Mouse (Mus musculus): ENCODE measurements around the gene Snd1. TPM values are rescaled to one million over a fixed set of nuclear protein-coding genes. Genes with fewer than 3 reads are reported as not detected.

The Snd1 gene
- polyA plus RNA-seq, 1 experiment: 58.9 TPM

DNA sequence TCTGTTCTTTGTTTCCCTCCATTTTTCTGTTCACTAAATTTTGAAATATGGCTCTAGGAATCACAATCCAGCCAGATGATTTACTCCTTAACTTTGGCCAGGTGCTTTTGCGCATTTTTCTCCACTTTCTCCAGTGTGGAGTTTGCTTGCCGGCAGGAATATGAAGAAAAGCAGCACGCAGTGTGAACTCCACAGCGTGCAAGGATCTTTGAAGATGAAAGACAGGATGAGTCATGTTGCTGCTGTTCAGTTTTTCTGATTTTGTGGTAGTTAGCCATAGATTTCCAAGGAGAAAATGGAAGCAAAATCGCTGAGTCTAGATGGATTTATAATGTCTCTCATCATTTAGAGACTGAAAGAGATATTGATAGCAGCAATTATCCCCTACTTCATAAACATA, 165.1 kb downstream of the Snd1 start:
- TF ChIP-seq CTCF (IDR thresholded peaks at IDR 0.05; ENCODE audit: low read depth, low read length) (no peak), POLR2A (IDR thresholded peaks at IDR 0.05; ENCODE audit: borderline replicate concordance, low read depth, low read length) (no peak)
- Histone ChIP-seq H3K27ac (ENCODE audit: insufficient read depth, low read depth, low read length) (no peak overlapping the region), H3K4me3 (ENCODE audit: insufficient read depth, low read length) (no peak overlapping the region), H3K4me1 (ENCODE audit: control insufficient read depth, insufficient read depth, low read length) (peaks cover 9% of the 10 kb centered on the region)

DNA sequence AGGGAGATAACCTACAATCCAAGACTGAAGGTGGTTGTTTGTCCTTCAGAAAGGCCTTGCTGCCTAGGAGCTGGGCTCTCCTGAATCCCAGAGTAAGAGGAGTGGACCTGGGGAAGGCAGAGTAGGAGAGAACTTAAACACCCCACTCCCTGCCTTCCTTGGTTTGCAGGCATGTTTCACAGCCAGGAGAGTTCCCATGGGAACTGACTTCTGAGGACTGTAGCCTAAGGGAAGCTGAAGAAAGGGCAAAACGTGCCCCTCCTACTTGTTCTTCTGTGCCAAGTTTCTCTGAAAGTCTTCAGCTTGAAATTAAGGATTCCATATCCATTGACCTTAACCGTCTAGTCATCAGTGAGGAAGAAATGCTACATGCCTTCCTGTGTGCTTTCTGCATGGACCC, 168.0 kb downstream of the Snd1 start:
- TF ChIP-seq CTCF (IDR thresholded peaks at IDR 0.05; ENCODE audit: low read depth, low read length) (no peak), POLR2A (IDR thresholded peaks at IDR 0.05; ENCODE audit: borderline replicate concordance, low read depth, low read length) (no peak)
- Histone ChIP-seq H3K4me3 (ENCODE audit: insufficient read depth, low read length) (no peak overlapping the region), H3K4me1 (ENCODE audit: control insufficient read depth, insufficient read depth, low read length) (no peaks in the 10 kb centered on the region), H3K27ac (ENCODE audit: insufficient read depth, low read depth, low read length) (no peak overlapping the region)

DNA sequence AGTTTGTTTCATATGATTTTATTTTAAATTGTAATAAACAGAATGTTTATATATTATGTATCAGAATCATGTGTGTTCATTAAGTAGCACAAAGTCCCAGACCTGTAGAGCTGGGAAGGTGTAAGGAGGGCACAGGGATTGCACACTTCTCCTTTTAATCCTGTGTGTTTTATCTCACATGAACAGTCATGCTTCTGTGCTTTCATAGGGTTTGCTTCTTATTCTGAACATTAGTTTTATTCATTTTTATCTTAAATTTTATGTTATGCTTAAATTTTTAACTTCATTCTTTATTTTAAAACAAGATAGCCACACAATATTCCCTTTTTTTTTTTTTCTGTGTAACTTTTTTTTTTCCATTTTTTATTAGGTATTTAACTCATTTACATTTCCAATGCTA, 170.3 kb downstream of the Snd1 start:
- H3K4me3 ChIP-seq (ENCODE audit: insufficient read depth, low read length): no peak overlapping the region
- no peak overlapping the region for H3K27ac ChIP-seq (ENCODE audit: insufficient read depth, low read depth, low read length)
- no peaks in the 10 kb centered on the region for H3K4me1 ChIP-seq (ENCODE audit: control insufficient read depth, insufficient read depth, low read length)
- TF ChIP-seq CTCF (IDR thresholded peaks at IDR 0.05; ENCODE audit: low read depth, low read length) (no peak), POLR2A (IDR thresholded peaks at IDR 0.05; ENCODE audit: borderline replicate concordance, low read depth, low read length) (no peak)

DNA sequence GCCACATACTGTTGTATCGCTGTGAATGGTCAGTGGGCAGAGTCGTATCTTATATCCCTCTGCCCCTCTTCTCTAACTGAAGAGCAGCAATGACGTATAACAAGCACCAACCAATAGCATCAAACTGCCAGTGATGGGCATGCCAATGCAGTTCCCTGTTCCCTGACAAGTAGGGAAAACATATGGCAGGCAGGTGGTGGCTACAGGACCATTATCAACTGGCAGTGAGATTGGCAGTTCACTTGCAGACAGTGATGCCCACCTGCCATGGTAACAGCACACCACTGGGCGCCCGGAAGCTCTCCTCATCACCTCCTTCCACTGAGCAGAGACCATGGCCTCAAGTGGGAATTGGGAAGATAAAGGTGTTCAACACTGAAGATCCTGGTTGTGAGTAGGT, 181.6 kb downstream of the Snd1 start:
- TF ChIP-seq CTCF (IDR thresholded peaks at IDR 0.05; ENCODE audit: low read depth, low read length) (no peak), POLR2A (IDR thresholded peaks at IDR 0.05; ENCODE audit: borderline replicate concordance, low read depth, low read length) (no peak)
- no peaks in the 10 kb centered on the region for H3K4me1 ChIP-seq (ENCODE audit: control insufficient read depth, insufficient read depth, low read length)
- no peak overlapping the region for H3K4me3 ChIP-seq (ENCODE audit: insufficient read depth, low read length)
- H3K27ac ChIP-seq (ENCODE audit: insufficient read depth, low read depth, low read length): no peak overlapping the region

DNA sequence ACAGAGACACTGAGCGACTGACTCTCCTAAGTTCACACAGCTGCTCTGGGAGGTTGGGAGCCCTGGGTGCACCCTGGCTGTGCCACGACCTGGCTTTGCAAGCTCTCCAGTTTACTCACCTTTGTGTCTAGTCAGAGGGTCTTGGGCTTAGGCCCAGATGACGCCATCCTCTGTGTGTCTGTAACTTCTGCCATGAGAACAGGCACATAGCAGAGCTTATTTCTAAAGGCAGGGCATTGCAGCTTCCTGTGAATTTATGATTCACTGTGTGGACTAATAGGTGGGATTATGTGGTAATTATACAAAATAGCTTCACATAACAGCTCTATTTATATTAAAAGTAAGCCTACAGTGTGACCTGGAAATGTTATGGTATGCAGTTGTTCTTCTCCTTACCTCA, 188.1 kb downstream of the Snd1 start:
- Histone ChIP-seq H3K4me3 (ENCODE audit: insufficient read depth, low read length) (no peak overlapping the region), H3K27ac (ENCODE audit: insufficient read depth, low read depth, low read length) (no peak overlapping the region), H3K4me1 (ENCODE audit: control insufficient read depth, insufficient read depth, low read length) (no peaks in the 10 kb centered on the region)
- TF ChIP-seq POLR2A (IDR thresholded peaks at IDR 0.05; ENCODE audit: borderline replicate concordance, low read depth, low read length) (no peak), CTCF (IDR thresholded peaks at IDR 0.05; ENCODE audit: low read depth, low read length) (no peak)

DNA sequence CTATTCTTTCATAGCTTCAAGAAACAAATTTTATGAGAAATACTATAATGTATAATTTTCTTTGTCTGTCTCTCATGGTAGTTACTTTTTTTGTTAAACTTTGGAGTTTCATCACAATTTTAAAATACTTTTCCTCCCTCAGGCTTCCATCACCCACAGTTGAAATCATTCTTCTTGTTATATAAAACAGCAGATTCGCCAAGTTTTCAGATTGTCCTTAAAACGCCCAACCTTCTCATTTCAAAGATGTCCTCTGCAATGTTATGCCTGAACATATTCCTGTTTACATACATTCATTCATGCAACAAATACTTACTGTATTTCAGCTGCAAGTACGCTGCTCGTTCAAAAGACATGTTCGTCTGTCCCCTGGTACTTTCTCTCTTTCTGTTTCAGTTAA, 188.7 kb downstream of the Snd1 start:
- H3K4me1 ChIP-seq (ENCODE audit: control insufficient read depth, insufficient read depth, low read length): no peaks in the 10 kb centered on the region

DNA sequence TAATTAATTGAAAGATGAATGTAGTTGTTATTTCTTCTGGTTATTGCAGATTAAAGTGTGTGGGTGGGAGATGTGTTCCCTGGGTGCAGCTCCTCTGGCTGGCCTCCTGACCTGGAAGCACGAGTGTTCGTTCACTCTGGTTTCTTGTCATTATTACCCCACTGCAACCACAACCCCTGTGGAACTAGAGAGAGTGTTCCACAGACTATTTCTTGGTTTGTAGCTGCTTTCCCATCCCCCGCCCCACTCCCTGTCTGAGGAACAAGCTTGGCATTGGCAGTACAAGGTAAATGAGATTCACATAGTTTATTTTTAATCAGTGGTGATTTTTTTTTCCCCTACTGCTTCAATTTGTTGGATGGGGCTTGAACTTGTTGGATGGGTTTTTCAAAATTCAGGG, 189.8 kb downstream of the Snd1 start:
- Histone ChIP-seq H3K27ac (ENCODE audit: insufficient read depth, low read depth, low read length) (no peak overlapping the region), H3K4me3 (ENCODE audit: insufficient read depth, low read length) (no peak overlapping the region), H3K4me1 (ENCODE audit: control insufficient read depth, insufficient read depth, low read length) (no peaks in the 10 kb centered on the region)
- no peak for TF ChIP-seq CTCF (IDR thresholded peaks at IDR 0.05; ENCODE audit: low read depth, low read length)
- TF ChIP-seq POLR2A (IDR thresholded peaks at IDR 0.05; ENCODE audit: borderline replicate concordance, low read depth, low read length): no peak

More for the DNA sequence above, 188.7 kb downstream of the Snd1 start:
- Histone ChIP-seq H3K27ac (ENCODE audit: insufficient read depth, low read depth, low read length) (no peak overlapping the region), H3K4me3 (ENCODE audit: insufficient read depth, low read length) (no peak overlapping the region)
- TF ChIP-seq CTCF (IDR thresholded peaks at IDR 0.05; ENCODE audit: low read depth, low read length) (no peak), POLR2A (IDR thresholded peaks at IDR 0.05; ENCODE audit: borderline replicate concordance, low read depth, low read length) (no peak)

DNA sequence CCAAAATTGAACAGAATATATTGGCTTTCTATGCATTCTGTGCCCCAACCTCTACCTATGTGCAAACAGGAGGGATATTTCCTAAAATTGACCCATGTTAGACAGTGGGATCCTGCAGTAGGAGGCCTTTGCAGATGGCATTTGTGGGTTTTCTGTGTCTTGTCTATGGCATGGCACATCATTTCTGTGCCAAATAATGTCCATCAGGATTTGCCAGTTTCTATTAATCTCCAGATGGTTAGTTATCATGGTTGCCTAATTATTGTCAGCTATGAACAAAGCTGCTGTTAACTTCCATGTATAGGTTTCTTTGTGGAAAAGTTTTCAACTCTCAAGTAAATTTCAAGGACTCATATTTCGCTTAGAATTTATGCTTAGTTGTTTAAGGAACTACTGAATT, 192.6 kb downstream of the Snd1 start:
- H3K27ac ChIP-seq (ENCODE audit: insufficient read depth, low read depth, low read length): no peak overlapping the region
- no peak overlapping the region for H3K4me3 ChIP-seq (ENCODE audit: insufficient read depth, low read length)
- TF ChIP-seq POLR2A (IDR thresholded peaks at IDR 0.05; ENCODE audit: borderline replicate concordance, low read depth, low read length): no peak
- TF ChIP-seq CTCF (IDR thresholded peaks at IDR 0.05; ENCODE audit: low read depth, low read length): no peak
- H3K4me1 ChIP-seq (ENCODE audit: control insufficient read depth, insufficient read depth, low read length): no peaks in the 10 kb centered on the region

DNA sequence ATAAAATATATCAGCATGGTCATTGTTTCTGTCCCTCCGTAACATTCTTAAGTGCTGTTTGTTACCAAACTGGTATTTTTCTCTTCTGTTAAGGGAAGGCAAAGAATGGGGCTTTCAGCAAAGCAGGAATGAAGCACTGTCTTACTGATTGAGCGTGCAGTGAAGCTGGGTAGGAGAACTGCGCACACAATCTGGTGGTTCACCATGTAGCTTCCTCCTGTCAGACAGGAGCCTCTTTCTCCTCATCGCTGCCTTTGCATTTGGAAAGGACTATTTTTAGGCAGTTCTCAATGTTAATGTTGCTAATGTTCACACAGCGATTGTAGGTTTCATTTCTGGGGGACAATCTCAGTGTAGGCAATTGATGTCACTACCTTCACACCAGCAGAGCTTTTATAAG, 194.3 kb downstream of the Snd1 start:
- TF ChIP-seq CTCF (IDR thresholded peaks at IDR 0.05; ENCODE audit: low read depth, low read length) (no peak), POLR2A (IDR thresholded peaks at IDR 0.05; ENCODE audit: borderline replicate concordance, low read depth, low read length) (no peak)
- Histone ChIP-seq H3K27ac (ENCODE audit: insufficient read depth, low read depth, low read length) (no peak overlapping the region), H3K4me1 (ENCODE audit: control insufficient read depth, insufficient read depth, low read length) (no peaks in the 10 kb centered on the region), H3K4me3 (ENCODE audit: insufficient read depth, low read length) (no peak overlapping the region)

DNA sequence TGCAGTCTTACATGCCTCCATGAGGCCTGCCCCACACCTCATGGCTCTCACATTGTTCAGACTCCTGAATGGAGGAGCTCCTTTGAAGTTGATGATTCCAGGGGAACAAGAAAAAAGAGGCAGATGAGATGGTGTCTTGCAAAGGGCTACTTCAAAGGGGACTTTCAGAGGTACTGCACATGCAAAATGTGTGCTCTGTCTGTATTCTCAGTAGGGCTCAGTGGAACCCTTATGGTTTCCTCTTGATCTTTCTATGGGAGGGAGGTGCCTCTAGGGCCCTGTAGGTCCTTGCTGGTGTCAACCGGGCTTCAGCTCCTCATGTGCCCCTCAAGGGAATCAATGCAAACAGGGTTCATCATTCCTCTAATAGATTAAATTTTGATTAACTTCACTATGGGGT, 197.4 kb downstream of the Snd1 start:
- H3K4me3 ChIP-seq (ENCODE audit: insufficient read depth, low read length): no peak overlapping the region
- TF ChIP-seq CTCF (IDR thresholded peaks at IDR 0.05; ENCODE audit: low read depth, low read length) (no peak), POLR2A (IDR thresholded peaks at IDR 0.05; ENCODE audit: borderline replicate concordance, low read depth, low read length) (no peak)
- H3K27ac ChIP-seq (ENCODE audit: insufficient read depth, low read depth, low read length): no peak overlapping the region
- H3K4me1 ChIP-seq (ENCODE audit: control insufficient read depth, insufficient read depth, low read length): no peaks in the 10 kb centered on the region

DNA sequence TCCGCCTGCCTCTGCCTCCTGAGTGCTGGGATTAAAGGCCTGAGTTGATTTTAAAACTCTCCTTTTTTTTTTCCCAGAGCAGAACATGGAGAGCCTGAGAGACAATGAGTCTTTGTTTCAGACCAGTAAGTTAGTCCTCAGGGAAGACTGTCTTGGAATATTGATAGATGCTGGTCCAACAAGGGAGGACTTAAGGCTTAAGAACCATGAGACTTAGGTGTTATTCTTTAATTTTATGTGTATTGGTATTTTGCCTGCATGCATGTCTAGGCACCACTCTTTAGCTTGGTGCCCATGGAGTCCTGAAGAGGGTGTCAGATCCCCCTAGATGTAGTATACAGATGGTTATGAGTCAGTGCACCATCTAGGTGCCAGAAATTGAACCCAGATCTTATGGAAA, 199.7 kb downstream of the Snd1 start:
- H3K4me1 ChIP-seq (ENCODE audit: control insufficient read depth, insufficient read depth, low read length): no peaks in the 10 kb centered on the region
- H3K4me3 ChIP-seq (ENCODE audit: insufficient read depth, low read length): no peak overlapping the region
- no peak overlapping the region for H3K27ac ChIP-seq (ENCODE audit: insufficient read depth, low read depth, low read length)
- TF ChIP-seq POLR2A (IDR thresholded peaks at IDR 0.05; ENCODE audit: borderline replicate concordance, low read depth, low read length) (no peak), CTCF (IDR thresholded peaks at IDR 0.05; ENCODE audit: low read depth, low read length) (no peak)
